Mouse (Mus musculus) hindbrain, embryonic 13.5 days (tissue): Measurements from ENCODE around the gene AC109138.7. TPM values are rescaled to one million over a fixed set of nuclear protein-coding genes. Genes with fewer than 3 reads are reported as not detected.

Experiments
- ATAC-seq: fragments of 200-750 bp; cut with Nextera tagmentation; 2 replicates; pipeline ENCODE4 v1.8.0; 2017; ENCODE audit warnings: moderate TSS enrichment; ENCODE audit not compliant: low FRiP score
- H3K27ac ChIP-seq: fragments of 300-500 bp; sonication (generic); 2 replicates; pipeline ENCODE4 v1.5.1; 2015; ENCODE audit warnings: inconsistent platforms, mild to moderate bottlenecking, moderate library complexity
- H3K27me3 ChIP-seq: fragments of 300-500 bp; sonication (generic); 2 replicates; pipeline ENCODE4 v1.6.1; 2015; ENCODE audit warnings: mild to moderate bottlenecking, inconsistent platforms
- H3K36me3 ChIP-seq: fragments of 300-500 bp; sonication (generic); 2 replicates; pipeline ENCODE4 v1.6.1; 2015; ENCODE audit warnings: mild to moderate bottlenecking, inconsistent platforms
- H3K4me1 ChIP-seq: fragments of 300-500 bp; sonication (generic); replicated peaks from 2 replicates; pipeline ENCODE4 v1.6.1; 2015; ENCODE audit warnings: inconsistent platforms
- H3K4me2 ChIP-seq: fragments of 300-500 bp; sonication (generic); 2 replicates; pipeline ENCODE4 v1.6.1; 2015; ENCODE audit warnings: inconsistent platforms, mild to moderate bottlenecking, moderate library complexity
- H3K4me3 ChIP-seq: fragments of 300-500 bp; sonication (generic); 2 replicates; pipeline ENCODE4 v1.5.1; 2015; ENCODE audit warnings: mild to moderate bottlenecking, inconsistent platforms
- H3K9ac ChIP-seq: fragments of 300-500 bp; sonication (generic); 2 replicates; pipeline ENCODE4 v1.6.1; 2015; ENCODE audit warnings: mild to moderate bottlenecking, inconsistent platforms
- H3K9me3 ChIP-seq: fragments of 300-500 bp; sonication (generic); 2 replicates; pipeline ENCODE4 v1.6.1; 2016; ENCODE audit warnings: inconsistent platforms
- WGBS: fragments of 180-500 bp; shearing (Covaris S2); methylation state at CpG from one replicate; pipeline ENCODE4 v1.1.7; 2015; 5-methylcytosine and 5-hydroxymethylcytosine counted together
- microRNA-seq: library from miRNA; unstranded; fragments of <30 nt; microRNA quantifications from one replicate; pipeline ENCODE4, GENCODE M21; 2016
- polyA plus RNA-seq: library from polyadenylated mRNA; unstranded; fragments of >200 nt; fragmentation: Nextera tagmentation; extraction: Ambion mirVana; gene quantifications from 2 replicates; pipeline ENCODE4 v1.2.1, GENCODE M21; 2015

AC109138.7 gene
- polyA plus RNA-seq, 1 experiment from 2014 or later: not detected

- H3K9ac ChIP-seq: peak within 1 kb of the TSS; percentile 59
- peak within 1 kb of the TSS; percentile 55 for H3K4me2 ChIP-seq
- peaks cover 42% of the 10 kb centered on the region for H3K27me3 ChIP-seq
- no peak within 1 kb of the TSS for H3K27ac ChIP-seq
- peak within 1 kb of the TSS; percentile 36 for H3K4me3 ChIP-seq
- H3K36me3 ChIP-seq: peaks cover 34% of the 10 kb centered on the region
- ATAC-seq: 0 out of 2 replicates have a peak, but pooled peaks have one; percentile 28
- no peaks in the 10 kb centered on the region for H3K9me3 ChIP-seq
- WGBS: 6% methylated on average over 46 of the region's 46 CpGs
- peaks cover 12% of the 10 kb centered on the region for H3K4me1 ChIP-seq
Measured at GRCm38 (mm10) chr19:4268566-4269361, 54.6 kb downstream of the AC109138.7 start, which contains the start of gene Ssh3. Ssh3 (minus strand) TSS chr19:4269180.

- H3K4me1 ChIP-seq: peaks cover 12% of the 10 kb centered on the region
- 68% methylated on average over 6 of the region's 6 CpGs for WGBS
- H3K9ac ChIP-seq: no peak overlapping the region
- H3K4me3 ChIP-seq: no peak overlapping the region
- H3K9me3 ChIP-seq: no peaks in the 10 kb centered on the region
- no peak overlapping the region for H3K4me2 ChIP-seq
- H3K36me3 ChIP-seq: peaks cover 33% of the 10 kb centered on the region
- H3K27ac ChIP-seq: no peak overlapping the region
- ATAC-seq: no peak
- H3K27me3 ChIP-seq: peaks cover 42% of the 10 kb centered on the region
Measured at GRCm38 (mm10) chr19:4270187-4270586, 56.0 kb downstream of the AC109138.7 start.

- Histone ChIP-seq H3K9me3 (no peaks in the 10 kb centered on the region; the same call in 1 of the 2 replicates), H3K9ac (no peak overlapping the region), H3K36me3 (peaks cover 36% of the 10 kb centered on the region), H3K27me3 (peaks cover 42% of the 10 kb centered on the region), H3K4me1 (peaks cover 12% of the 10 kb centered on the region), H3K27ac (no peak overlapping the region), H3K4me2 (no peak overlapping the region), H3K4me3 (no peak overlapping the region)
- whole genome bisulfite sequencing: 93% methylated on average over 11 of the region's 11 CpGs
- no peak for ATAC-seq
Measured at GRCm38 (mm10) chr19:4270972-4271371, 56.8 kb downstream of the AC109138.7 start.

GRCm38 (mm10) chr19:4279487-4279886, 65.3 kb downstream of the AC109138.7 start:
- Histone ChIP-seq H3K9ac (no peak overlapping the region), H3K4me2 (no peak overlapping the region), H3K36me3 (peaks cover 25% of the 10 kb centered on the region), H3K9me3 (no peaks in the 10 kb centered on the region; the same call in 1 of the 2 replicates), H3K4me3 (no peak overlapping the region), H3K4me1 (peaks cover 17% of the 10 kb centered on the region), H3K27me3 (0 out of 2 replicates have a peak, but pooled peaks cover 3% of the 10 kb centered on the region), H3K27ac (no peak overlapping the region)
- ATAC-seq: no peak
- 98% methylated on average over 1 of the region's 1 CpGs for WGBS

GRCm38 (mm10) chr19:4280425-4280824, 66.3 kb downstream of the AC109138.7 start:
- no peak overlapping the region for H3K9ac ChIP-seq
- H3K9me3 ChIP-seq: no peaks in the 10 kb centered on the region; the same call in 1 of the 2 replicates
- H3K4me3 ChIP-seq: no peak overlapping the region
- ATAC-seq: no peak
- peaks cover 30% of the 10 kb centered on the region for H3K36me3 ChIP-seq
- no peak overlapping the region for H3K4me2 ChIP-seq
- peaks cover 17% of the 10 kb centered on the region for H3K4me1 ChIP-seq
- 94% methylated on average over 9 of the region's 9 CpGs for WGBS
- no peak overlapping the region for H3K27ac ChIP-seq
- 0 out of 2 replicates have a peak, but pooled peaks cover 3% of the 10 kb centered on the region for H3K27me3 ChIP-seq

Small RNAs within 50 kb of the gene (microRNA-seq; reads per million reads assigned to microRNA genes)
- gene Gm26115 (not detected), gene Mir6985 (1.2 reads per million)

Other genes starting within 250 kb of the AC109138.7 start
- gene Aldh3b2, start 242.0 kb upstream of the AC109138.7 start, polyA plus RNA-seq: 0.22 and 0.32 TPM in 2 replicates
- gene Acy3, start 227.8 kb upstream of the AC109138.7 start, polyA plus RNA-seq: 2.3 TPM in 2 replicates
- gene Tbx10, start 221.6 kb upstream of the AC109138.7 start, polyA plus RNA-seq: 0.32 and 1.2 TPM in 2 replicates
- 22.3 and 27.5 TPM in 2 replicates for gene Nudt8, start 213.8 kb upstream of the AC109138.7 start, polyA plus RNA-seq
- gene Gm49405, start 213.7 kb upstream of the AC109138.7 start, polyA plus RNA-seq: 5.2 and 5.3 TPM in 2 replicates
- gene Doc2g, start 211.0 kb upstream of the AC109138.7 start, polyA plus RNA-seq: 6.5 and 7.8 TPM in 2 replicates
- gene Ndufv1, start 201.6 kb upstream of the AC109138.7 start, polyA plus RNA-seq: 220 and 241 TPM in 2 replicates
- 418 and 433 TPM in 2 replicates for gene Gstp1, start 176.4 kb upstream of the AC109138.7 start, polyA plus RNA-seq
- gene Gstp2, start 168.3 kb upstream of the AC109138.7 start, polyA plus RNA-seq: 1.4 and 4.4 TPM in 2 replicates
- not detected in 2 replicates for gene Gstp3, start 154.8 kb upstream of the AC109138.7 start, polyA plus RNA-seq
- gene Cabp2, start 132.8 kb upstream of the AC109138.7 start, polyA plus RNA-seq: not detected in 2 replicates
- gene Cdk2ap2, start 117.2 kb upstream of the AC109138.7 start, polyA plus RNA-seq: 79.8 and 81.0 TPM in 2 replicates
- 43.3 and 48.5 TPM in 2 replicates for gene Pitpnm1, start 114.4 kb upstream of the AC109138.7 start, polyA plus RNA-seq
- gene Aip, start 88.5 kb upstream of the AC109138.7 start, polyA plus RNA-seq: 90.3 and 91.7 TPM in 2 replicates
- gene Gpr152, start 74.6 kb upstream of the AC109138.7 start, polyA plus RNA-seq: not detected in 2 replicates
- 0.29 and 0.30 TPM in 2 replicates for gene Cabp4, start 70.3 kb upstream of the AC109138.7 start, polyA plus RNA-seq
- gene Coro1b, start 65.7 kb upstream of the AC109138.7 start, polyA plus RNA-seq: 128 and 130 TPM in 2 replicates
- gene Ptprcap, start 60.8 kb upstream of the AC109138.7 start, polyA plus RNA-seq: 0.47 and 0.66 TPM in 2 replicates
- 61.6 and 64.3 TPM in 2 replicates for gene Rps6kb2, start 51.0 kb upstream of the AC109138.7 start, polyA plus RNA-seq
- gene Carns1, start 38.9 kb upstream of the AC109138.7 start, polyA plus RNA-seq: 5.1 and 5.6 TPM in 2 replicates
- gene Tbc1d10c, start 23.1 kb upstream of the AC109138.7 start, polyA plus RNA-seq: 0.88 and 1.1 TPM in 2 replicates
- gene Ppp1ca, start 22.3 kb upstream of the AC109138.7 start, polyA plus RNA-seq: 609 and 611 TPM in 2 replicates
- 20.4 and 24.6 TPM in 2 replicates for gene Rad9a, start 12.7 kb upstream of the AC109138.7 start, polyA plus RNA-seq
- 0.58 and 1.0 TPM in 2 replicates for gene Clcf1, start 119 bp upstream of the AC109138.7 start, polyA plus RNA-seq
- gene Pold4, start 17.5 kb downstream of the AC109138.7 start, polyA plus RNA-seq: 19.7 and 20.2 TPM in 2 replicates
- gene Ssh3, start 54.8 kb downstream of the AC109138.7 start, polyA plus RNA-seq: 10.4 and 10.6 TPM in 2 replicates
- gene Ankrd13d, start 68.8 kb downstream of the AC109138.7 start, polyA plus RNA-seq: 29.9 and 33.1 TPM in 2 replicates
- 19.6 and 20.0 TPM in 2 replicates for gene Grk2, start 91.9 kb downstream of the AC109138.7 start, polyA plus RNA-seq
- gene Kdm2a, start 183.9 kb downstream of the AC109138.7 start, polyA plus RNA-seq: 34.6 and 36.3 TPM in 2 replicates
- gene Rhod, start 225.1 kb downstream of the AC109138.7 start, polyA plus RNA-seq: 7.0 and 7.8 TPM in 2 replicates